Mouse (Mus musculus): ENCODE measurements around the gene Depp1.

The Depp1 gene

GRCm38 (mm10) chr6:116677321-116677720 is 26.9 kb downstream of the Depp1 start:
- in situ Hi-C loops (cut with MboI, MseI), result no loop called here

DNA sequence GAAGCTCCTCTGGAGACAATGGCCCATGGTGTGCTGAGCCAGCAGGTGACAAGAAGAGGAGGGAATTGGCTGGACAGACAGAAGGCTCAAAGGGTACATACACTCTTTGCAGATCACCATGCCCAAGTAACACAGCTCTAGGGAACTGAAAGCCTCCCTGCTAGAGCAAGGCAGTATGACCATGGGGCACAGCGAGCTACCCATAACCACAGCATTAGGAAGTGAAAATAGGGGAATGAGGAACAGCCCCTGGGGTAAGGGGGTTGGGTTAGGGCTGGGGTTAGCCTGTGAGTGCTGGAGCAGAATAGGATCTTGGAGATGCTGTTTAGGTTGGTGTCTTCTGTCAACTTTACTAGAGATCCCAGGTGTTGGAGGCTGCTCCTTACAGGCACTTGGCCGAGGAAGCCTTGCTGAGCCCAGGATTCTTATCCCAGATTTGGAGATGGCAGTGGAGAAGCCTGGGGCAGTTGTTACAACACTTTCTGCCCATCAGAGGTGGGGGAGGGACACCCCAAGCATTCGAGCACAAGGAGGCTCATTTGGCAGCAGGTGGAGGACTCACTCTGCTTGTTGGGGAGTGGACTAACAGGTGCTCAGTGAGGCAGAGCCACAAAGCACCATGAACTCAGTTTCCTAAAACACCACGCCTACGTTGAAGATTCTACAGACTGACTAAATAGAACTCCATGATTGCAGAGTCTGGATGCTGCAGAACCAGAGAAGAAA is 29.3 kb downstream of the Depp1 start:
- in situ Hi-C loops (cut with MboI, MseI), result no loop called here

GRCm38 (mm10) chr6:116682317-116682716 is 31.9 kb downstream of the Depp1 start:
- in situ Hi-C loops (cut with MboI, MseI), result no loop called here

DNA sequence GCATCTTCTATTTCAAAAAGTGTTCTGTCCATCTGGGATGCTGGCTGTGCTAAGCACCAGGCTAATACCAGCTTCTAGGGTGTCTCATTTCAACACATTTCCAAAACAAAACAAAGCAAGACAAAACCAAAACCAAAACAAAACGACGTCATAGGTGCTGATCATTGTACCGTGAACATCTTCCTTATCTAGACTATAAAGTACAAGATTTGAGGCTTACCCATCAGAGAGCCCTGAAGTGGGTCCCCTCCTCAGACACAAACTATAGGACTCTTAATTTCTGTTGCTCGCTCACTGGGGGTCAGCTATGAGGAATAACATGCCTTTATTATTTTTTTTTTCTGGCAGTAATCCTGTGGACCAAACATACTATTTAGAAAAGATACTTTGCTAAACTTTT is 43.2 kb downstream of the Depp1 start:
- in situ Hi-C loops (cut with MboI, MseI), result no loop called here

- in situ Hi-C loops (cut with MboI, MseI), result no loop called here
Measured at GRCm38 (mm10) chr6:116694346-116694745, 43.9 kb downstream of the Depp1 start.

GRCm38 (mm10) chr6:116697413-116697812 is 47.0 kb downstream of the Depp1 start:
- in situ Hi-C loops (cut with MboI, MseI), result no loop called here

GRCm38 (mm10) chr6:116697896-116698425 is 47.6 kb downstream of the Depp1 start:
- in situ Hi-C loops (cut with MboI, MseI), result no loop called here

DNA sequence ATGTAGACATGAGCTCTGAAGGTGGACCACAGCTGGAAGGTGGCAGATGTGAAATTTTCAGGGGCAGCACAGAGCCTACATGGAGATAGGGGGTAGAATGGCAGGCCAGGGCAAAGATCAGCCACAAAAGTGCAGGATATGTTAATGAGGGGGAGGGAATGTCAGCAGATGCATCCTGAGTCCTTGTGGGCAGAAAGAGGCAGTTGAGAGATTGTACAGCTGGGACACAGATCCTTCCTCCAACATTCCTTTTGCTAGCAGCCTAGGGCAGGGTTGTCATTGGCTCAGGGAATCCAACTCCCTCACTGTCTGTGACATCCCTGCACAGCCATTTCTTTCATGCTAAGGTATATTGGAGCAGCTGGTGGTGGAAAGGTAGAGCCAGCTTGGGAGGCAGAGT is 50.4 kb downstream of the Depp1 start:
- in situ Hi-C loops (cut with MboI, MseI), result no loop called here

Data from regulatory T cell (primary cell).